Mouse (Mus musculus) 3T3-L1 (cell line): ENCODE results near the gene Wnt10b.
"Not testable (repeated sequence)": the region's sequence is repeated elsewhere in the genome, so short reads cannot be mapped to it uniquely, and the experiment has no call there.

ENCODE experiments used
- DNase-seq: peaks from one replicate; pipeline ENCODE4 v3.0.0-alpha.2; 2015; ENCODE audit warnings: low read depth, low spot score

The Wnt10b gene

GRCm38 (mm10) chr15:98772511-98773211 is 5.3 kb downstream of the Wnt10b start:
- DNase-seq = no peak

GRCm38 (mm10) chr15:98771813-98772425 is 6.0 kb downstream of the Wnt10b start:
- DNase-seq = no peak

- peak; percentile 65 for DNase-seq
Observed at GRCm38 (mm10) chr15:98768259-98768658, 9.7 kb downstream of the Wnt10b start.

- no peak for DNase-seq
Observed at GRCm38 (mm10) chr15:98765929-98766328, 12.0 kb downstream of the Wnt10b start.

GRCm38 (mm10) chr15:98762670-98763529 is 15.1 kb downstream of the Wnt10b start, which contains the start of gene Arf3:
Gene Arf3, minus strand, starts transcription at chr15:98763214.
- DNase-seq = peak; percentile 94

- peak; percentile 75 for DNase-seq
Observed at GRCm38 (mm10) chr15:98762201-98762621, 15.7 kb downstream of the Wnt10b start.

GRCm38 (mm10) chr15:98754125-98754524 is 23.8 kb downstream of the Wnt10b start:
- no peak for DNase-seq

- DNase-seq = no peak
Observed at GRCm38 (mm10) chr15:98753021-98753423, 24.9 kb downstream of the Wnt10b start.

- no peak for DNase-seq
Observed at GRCm38 (mm10) chr15:98749093-98749492, 28.9 kb downstream of the Wnt10b start.

GRCm38 (mm10) chr15:98747296-98747695 is 30.7 kb downstream of the Wnt10b start:
- no peak for DNase-seq

- peak; percentile 80 for DNase-seq
Observed at GRCm38 (mm10) chr15:98746344-98746965, 31.5 kb downstream of the Wnt10b start.

- not testable (repeated sequence) for DNase-seq
Observed at GRCm38 (mm10) chr15:98743863-98744262, 34.1 kb downstream of the Wnt10b start.

- DNase-seq = no peak
Observed at GRCm38 (mm10) chr15:98742766-98743428, 35.1 kb downstream of the Wnt10b start.

GRCm38 (mm10) chr15:98740219-98740618 is 37.7 kb downstream of the Wnt10b start:
- no peak for DNase-seq

GRCm38 (mm10) chr15:98738796-98739195 is 39.2 kb downstream of the Wnt10b start:
- DNase-seq = no peak

- DNase-seq = peak; percentile 39
Observed at GRCm38 (mm10) chr15:98737881-98738280, 40.1 kb downstream of the Wnt10b start.

GRCm38 (mm10) chr15:98736521-98736920 is 41.4 kb downstream of the Wnt10b start:
- no peak for DNase-seq

- DNase-seq = no peak
Observed at GRCm38 (mm10) chr15:98733976-98734566, 43.9 kb downstream of the Wnt10b start.

- DNase-seq = no peak
Observed at GRCm38 (mm10) chr15:98733370-98733769, 44.6 kb downstream of the Wnt10b start.

GRCm38 (mm10) chr15:98732006-98732531 is 45.9 kb downstream of the Wnt10b start:
- no peak for DNase-seq

GRCm38 (mm10) chr15:98730790-98731189 is 47.2 kb downstream of the Wnt10b start:
- DNase-seq = no peak
